Mouse (Mus musculus) liver, postnatal 0 days (tissue): ENCODE measurements around the gene Mex3b. TPM values are rescaled to one million over a fixed set of nuclear protein-coding genes. Genes with fewer than 3 reads are reported as not detected.
A peak's percentile ranks its signal among the peaks of the same experiment; 100 is the strongest.

Experiments used
- ATAC-seq: fragments of 200-750 bp; cut with Nextera tagmentation; 2 replicates; pipeline ENCODE4 v1.8.0; 2017; ENCODE audit warnings: mild to moderate bottlenecking, moderate library complexity
- DNase-seq: peaks from one replicate; pipeline ENCODE4 v3.0.0-alpha.2; 2016
- H3K27ac ChIP-seq: fragments of 300-500 bp; sonication (generic); 2 replicates; pipeline ENCODE4 v1.5.1; 2014; ENCODE audit warnings: antibody characterized with exemption, moderate library complexity, mild to moderate bottlenecking, low read depth
- H3K27me3 ChIP-seq: fragments of 300-500 bp; sonication (generic); 2 replicates; pipeline ENCODE4 v1.6.1; 2014; ENCODE audit warnings: low read length, control low read depth, mixed read lengths; ENCODE audit not compliant: insufficient read depth
- H3K36me3 ChIP-seq: fragments of 300-500 bp; sonication (generic); replicated peaks from 2 replicates; pipeline ENCODE4 v1.6.1; 2014; ENCODE audit warnings: mild to moderate bottlenecking, control low read depth, low read length, moderate library complexity, mixed read lengths; ENCODE audit not compliant: insufficient read depth
- H3K4me1 ChIP-seq: fragments of 300-500 bp; sonication (generic); 2 replicates; pipeline ENCODE4 v1.6.1; 2014; ENCODE audit warnings: antibody characterized with exemption, mild to moderate bottlenecking, control low read depth; ENCODE audit not compliant: insufficient read depth
- H3K4me2 ChIP-seq: fragments of 300-500 bp; sonication (generic); 2 replicates; pipeline ENCODE4 v1.6.1; 2014; ENCODE audit warnings: low read depth, mild to moderate bottlenecking, low read length, moderate library complexity, mixed read lengths
- H3K4me3 ChIP-seq: fragments of 300-500 bp; sonication (generic); 2 replicates; pipeline ENCODE4 v1.5.1; 2014; ENCODE audit warnings: low read depth, low read length
- H3K9ac ChIP-seq: fragments of 300-500 bp; sonication (generic); replicated peaks from 2 replicates; pipeline ENCODE4 v1.6.1; 2014; ENCODE audit warnings: mild to moderate bottlenecking, moderate library complexity
- H3K9me3 ChIP-seq: fragments of 300-500 bp; sonication (generic); 2 replicates; pipeline ENCODE4 v1.6.1; 2016; ENCODE audit warnings: mild to moderate bottlenecking, control low read depth, low read length, mixed read lengths
- CTCF ChIP-seq: sonication (generic); IDR thresholded peaks from 2 replicates; pipeline ENCODE4 v1.5.1; 2016; ENCODE audit warnings: antibody characterized with exemption, low read depth
- EP300 ChIP-seq: IDR thresholded peaks from 2 replicates; pipeline ENCODE4 v1.6.1; 2016; ENCODE audit warnings: antibody characterized with exemption, low read depth, mild to moderate bottlenecking
- WGBS: fragments of 180-500 bp; shearing (Covaris S2); extraction: QIAGEN DNeasy Blood & Tissue Kit; methylation state at CpG from one replicate; pipeline ENCODE4 v1.1.7; 2014; ENCODE audit not compliant: insufficient replicate concordance; 5-methylcytosine and 5-hydroxymethylcytosine counted together
- polyA plus RNA-seq: library from polyadenylated mRNA; unstranded; fragments of >200 nt; fragmentation: Nextera tagmentation; extraction: Ambion mirVana; gene quantifications from 2 replicates; pipeline ENCODE4 v1.2.1, GENCODE M21; 2015

Mex3b gene
- polyA plus RNA-seq, 1 experiment from 2014 or later: 0.40 TPM

DNA sequence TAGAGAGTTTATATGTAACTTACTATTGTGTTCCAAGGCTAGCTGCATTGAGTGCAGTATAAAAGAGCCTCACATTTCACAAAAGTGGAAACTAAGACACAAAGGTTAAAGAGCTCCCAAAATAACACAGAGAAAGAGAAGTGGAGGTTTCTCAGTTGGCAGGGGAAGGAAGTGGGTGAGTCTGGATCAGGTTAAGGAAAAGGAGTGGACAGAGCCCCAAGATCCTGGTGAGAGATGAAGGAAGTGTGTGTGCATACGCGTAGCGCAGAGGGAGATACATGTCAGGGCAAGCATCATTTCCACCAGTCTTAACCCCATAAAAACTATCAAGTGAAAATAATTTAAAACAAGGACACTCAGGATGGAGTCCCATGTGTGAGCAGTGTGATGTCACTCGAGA, 15.5 kb upstream of the Mex3b start:
- DNase-seq (no peak), ATAC-seq (no peak)
- no peaks in the 10 kb centered on the region for H3K9me3 ChIP-seq
- no peaks in the 10 kb centered on the region for H3K27me3 ChIP-seq
- TF ChIP-seq CTCF: no peak
- TF ChIP-seq EP300: no peak
- H3K4me1 ChIP-seq: no peaks in the 10 kb centered on the region
- no peak overlapping the region for H3K9ac ChIP-seq
- 63% methylated on average over 4 of the region's 4 CpGs for WGBS
- no peak overlapping the region for H3K27ac ChIP-seq
- no peak overlapping the region for H3K4me3 ChIP-seq
- no peaks in the 10 kb centered on the region for H3K36me3 ChIP-seq
- H3K4me2 ChIP-seq: no peak overlapping the region

DNA sequence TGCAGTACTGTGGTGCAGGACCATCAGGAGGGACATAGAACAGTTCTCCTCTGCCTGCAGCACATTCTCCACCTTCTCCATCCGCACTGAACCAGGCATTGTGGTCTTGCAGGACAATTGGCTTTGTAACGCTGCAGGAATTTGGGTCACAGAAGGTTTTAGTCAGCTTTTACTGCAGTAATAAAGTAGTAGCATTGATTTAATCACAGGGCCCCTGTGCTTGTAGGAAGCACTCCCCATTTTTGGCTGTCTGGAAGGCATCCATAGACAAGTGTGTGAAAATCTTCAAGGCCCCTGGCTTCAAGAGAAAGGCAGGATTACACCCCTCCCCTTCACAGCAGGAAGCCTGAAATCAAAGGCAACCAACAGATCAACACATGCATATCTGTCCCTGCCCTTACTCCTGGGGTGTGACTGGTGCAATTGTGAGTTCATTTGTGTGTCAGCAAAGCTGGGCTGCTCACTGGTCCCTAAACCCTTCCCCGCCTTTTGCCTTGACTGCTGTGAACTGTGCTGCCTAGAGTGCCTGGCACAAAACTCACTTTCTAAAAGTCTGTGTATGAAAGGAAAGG, 12.9 kb upstream of the Mex3b start:
- Histone ChIP-seq H3K9me3 (no peaks in the 10 kb centered on the region), H3K4me2 (no peak overlapping the region), H3K27me3 (no peaks in the 10 kb centered on the region), H3K36me3 (no peaks in the 10 kb centered on the region), H3K9ac (no peak overlapping the region), H3K27ac (no peak overlapping the region), H3K4me1 (no peaks in the 10 kb centered on the region), H3K4me3 (no peak overlapping the region)
- no peak for ATAC-seq
- no peak for DNase-seq
- TF ChIP-seq CTCF: no peak
- TF ChIP-seq EP300: no peak
- WGBS: 73% methylated on average over 3 of the region's 3 CpGs

DNA sequence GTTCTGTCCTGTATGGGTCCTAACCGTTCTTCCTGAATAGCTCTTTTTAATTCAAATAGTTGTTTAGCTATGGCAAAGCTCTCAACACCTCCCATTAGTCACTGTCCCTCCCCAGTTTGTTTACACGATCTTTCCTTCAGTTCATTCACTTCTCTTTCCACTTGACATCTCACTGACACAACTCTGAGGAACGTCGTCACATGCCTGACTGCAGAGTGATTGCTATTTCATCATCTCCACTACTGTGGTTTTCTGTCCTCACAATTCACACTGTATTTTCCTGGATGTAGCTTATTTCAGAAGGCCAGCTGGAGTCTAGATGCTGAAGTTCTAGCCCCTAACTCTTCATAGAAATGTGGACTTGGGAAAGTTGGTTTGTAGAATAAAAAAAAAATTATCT, 8.5 kb upstream of the Mex3b start:
- no peak overlapping the region for H3K4me2 ChIP-seq
- WGBS: 32% methylated on average over 4 of the region's 4 CpGs
- no peak for ATAC-seq
- no peaks in the 10 kb centered on the region for H3K27me3 ChIP-seq
- H3K4me3 ChIP-seq: no peak overlapping the region
- no peak for DNase-seq
- no peaks in the 10 kb centered on the region for H3K4me1 ChIP-seq
- no peak overlapping the region for H3K9ac ChIP-seq
- TF ChIP-seq EP300: no peak
- TF ChIP-seq CTCF: no peak
- no peak overlapping the region for H3K27ac ChIP-seq
- H3K36me3 ChIP-seq: no peaks in the 10 kb centered on the region
- no peaks in the 10 kb centered on the region for H3K9me3 ChIP-seq

DNA sequence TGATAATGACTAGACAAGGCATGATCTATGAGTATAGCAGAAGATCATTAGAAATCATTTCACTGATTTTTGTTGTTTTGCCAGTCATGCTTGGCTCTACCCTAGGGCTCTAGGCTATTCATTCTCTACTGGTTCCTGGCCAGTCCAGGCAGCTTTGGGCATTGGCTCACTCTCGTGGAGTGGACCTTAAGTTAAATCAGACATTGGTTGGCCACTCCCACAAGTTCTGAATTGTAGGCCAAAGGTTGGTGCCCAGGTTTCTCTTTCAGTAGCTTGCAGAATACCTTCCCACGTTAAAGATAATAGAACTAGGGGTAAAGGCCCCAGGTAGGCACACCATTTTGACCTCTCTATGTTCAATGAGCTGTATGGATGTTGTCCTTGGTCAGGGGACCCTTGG, 6.5 kb upstream of the Mex3b start:
- TF ChIP-seq EP300 (no peak), CTCF (no peak)
- WGBS: 50% methylated on average over 2 of the region's 2 CpGs
- H3K27me3 ChIP-seq: peaks cover 14% of the 10 kb centered on the region
- no peak overlapping the region for H3K4me2 ChIP-seq
- H3K9ac ChIP-seq: no peak overlapping the region
- peaks cover 3% of the 10 kb centered on the region for H3K4me1 ChIP-seq
- DNase-seq (no peak), ATAC-seq (0 out of 2 replicates have a peak, but pooled peaks have one; percentile 17)
- H3K36me3 ChIP-seq: no peaks in the 10 kb centered on the region
- H3K9me3 ChIP-seq: no peaks in the 10 kb centered on the region
- H3K27ac ChIP-seq: no peak overlapping the region
- H3K4me3 ChIP-seq: no peak overlapping the region

DNA sequence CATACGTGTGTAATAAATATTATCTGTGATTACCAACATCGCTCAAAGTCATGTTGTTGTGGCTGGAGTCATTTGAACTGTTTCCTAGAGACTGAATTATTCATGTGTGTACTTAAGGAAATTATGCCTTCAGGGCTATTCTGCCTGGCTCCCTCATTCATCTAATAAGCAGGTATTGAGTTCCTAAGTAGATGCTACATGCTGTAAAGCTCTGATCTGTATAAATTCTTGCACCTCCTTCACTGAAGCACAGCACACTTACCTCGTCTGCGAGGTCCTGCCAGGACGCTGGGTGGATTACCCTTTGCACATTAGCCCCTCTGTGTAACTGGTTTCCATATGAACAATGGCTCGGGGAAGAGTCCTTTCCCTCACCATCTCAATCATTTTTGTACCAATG, 3.8 kb upstream of the Mex3b start:
- no peaks in the 10 kb centered on the region for H3K36me3 ChIP-seq
- DNase-seq (no peak), ATAC-seq (no peak)
- no peak overlapping the region for H3K9ac ChIP-seq
- H3K27me3 ChIP-seq: peaks cover 26% of the 10 kb centered on the region
- H3K9me3 ChIP-seq: no peaks in the 10 kb centered on the region
- peaks cover 7% of the 10 kb centered on the region for H3K4me1 ChIP-seq
- 80% methylated on average over 6 of the region's 6 CpGs for WGBS
- H3K4me2 ChIP-seq: no peak overlapping the region
- TF ChIP-seq EP300 (no peak), CTCF (no peak)
- no peak overlapping the region for H3K27ac ChIP-seq
- H3K4me3 ChIP-seq: no peak overlapping the region

DNA sequence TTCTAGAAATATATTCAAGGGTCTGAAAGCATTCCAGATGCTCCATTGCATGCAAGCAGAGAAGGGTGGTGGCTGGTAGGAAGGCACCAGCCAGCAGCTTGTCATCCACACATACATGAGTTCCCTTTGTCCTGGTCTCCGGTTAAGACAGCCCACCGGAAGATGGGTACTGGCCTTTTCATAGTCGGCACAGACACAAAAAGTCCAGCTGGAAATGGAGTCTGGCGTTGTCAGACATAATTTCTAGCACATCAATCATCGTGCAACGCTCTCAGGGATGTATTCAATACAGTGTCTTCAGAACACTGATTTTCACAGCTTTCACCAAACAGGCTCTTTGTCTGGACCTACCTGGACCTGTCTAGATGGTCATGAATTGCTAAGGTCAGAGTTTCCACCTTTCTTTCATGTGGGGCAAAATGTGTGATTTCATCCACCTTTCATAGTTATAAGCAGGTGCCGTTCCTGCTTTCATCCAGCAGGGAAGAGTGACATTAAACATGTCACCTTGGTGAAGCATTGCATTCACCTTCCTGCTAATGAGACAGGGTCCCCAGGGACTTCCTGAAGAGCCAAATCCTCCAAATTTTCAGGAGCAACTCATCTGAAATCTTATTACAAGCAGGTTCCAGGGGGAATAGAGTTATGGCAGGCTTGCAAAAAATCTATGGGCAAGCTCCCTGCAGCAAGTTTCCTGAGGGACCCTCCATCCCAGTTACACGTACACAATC, 2.7 kb upstream of the Mex3b start:
- Histone ChIP-seq H3K4me2 (0 out of 2 replicates have a peak overlapping the region, but pooled peaks have one; percentile 87), H3K4me3 (no peak overlapping the region), H3K27me3 (peaks cover 36% of the 10 kb centered on the region), H3K36me3 (no peaks in the 10 kb centered on the region), H3K9me3 (no peaks in the 10 kb centered on the region), H3K9ac (no peak overlapping the region), H3K4me1 (peaks cover 17% of the 10 kb centered on the region), H3K27ac (no peak overlapping the region)
- 62% methylated on average over 8 of the region's 8 CpGs for WGBS
- DNase-seq (no peak), ATAC-seq (no peak)
- TF ChIP-seq CTCF: no peak
- TF ChIP-seq EP300: no peak
